Mouse (Mus musculus) ZHBTc4 (cell line): ENCODE results near the gene Foxo3.

Experiments used
- DNase-seq: peaks from one replicate; pipeline ENCODE4 v3.0.0-alpha.2; 2011; ENCODE audit warnings: low read depth, low spot score

Foxo3 gene

GRCm38 (mm10) chr10:42189037-42189436 is 87.5 kb downstream of the Foxo3 start:
- DNase-seq, result no peak

GRCm38 (mm10) chr10:42188091-42188490 is 88.5 kb downstream of the Foxo3 start:
- peak; percentile 42 for DNase-seq

GRCm38 (mm10) chr10:42186941-42187401 is 89.6 kb downstream of the Foxo3 start:
- no peak for DNase-seq

GRCm38 (mm10) chr10:42180333-42180732 is 96.2 kb downstream of the Foxo3 start:
- no peak for DNase-seq

GRCm38 (mm10) chr10:42178751-42179150 is 97.8 kb downstream of the Foxo3 start:
- peak; percentile 73 for DNase-seq

- DNase-seq, result no peak
Measured at GRCm38 (mm10) chr10:42177771-42178674, 98.5 kb downstream of the Foxo3 start.

GRCm38 (mm10) chr10:42174283-42174682 is 102.3 kb downstream of the Foxo3 start:
- no peak for DNase-seq

GRCm38 (mm10) chr10:42173839-42174238 is 102.7 kb downstream of the Foxo3 start:
- DNase-seq, result no peak

GRCm38 (mm10) chr10:42170889-42171347 is 105.6 kb downstream of the Foxo3 start:
- peak; percentile 57 for DNase-seq

GRCm38 (mm10) chr10:42170201-42170600 is 106.4 kb downstream of the Foxo3 start:
- DNase-seq, result peak; percentile 70

GRCm38 (mm10) chr10:42154727-42155126 is 121.8 kb downstream of the Foxo3 start:
- no peak for DNase-seq

- DNase-seq, result peak; percentile 64
Measured at GRCm38 (mm10) chr10:42152426-42153205, 123.9 kb downstream of the Foxo3 start.

- DNase-seq, result no peak
Measured at GRCm38 (mm10) chr10:42149767-42150166, 126.8 kb downstream of the Foxo3 start.

- DNase-seq, result no peak
Measured at GRCm38 (mm10) chr10:42148326-42148725, 128.2 kb downstream of the Foxo3 start.

- DNase-seq, result no peak
Measured at GRCm38 (mm10) chr10:42145221-42145620, 131.3 kb downstream of the Foxo3 start.

GRCm38 (mm10) chr10:42144788-42145187 is 131.8 kb downstream of the Foxo3 start:
- DNase-seq, result no peak

GRCm38 (mm10) chr10:42144176-42144575 is 132.4 kb downstream of the Foxo3 start:
- DNase-seq, result no peak

GRCm38 (mm10) chr10:42142791-42143190 is 133.8 kb downstream of the Foxo3 start:
- peak; percentile 64 for DNase-seq

- DNase-seq, result peak; percentile 46
Measured at GRCm38 (mm10) chr10:42142081-42142480, 134.5 kb downstream of the Foxo3 start.

- no peak for DNase-seq
Measured at GRCm38 (mm10) chr10:42139749-42140148, 136.8 kb downstream of the Foxo3 start.

- peak; percentile 55 for DNase-seq
Measured at GRCm38 (mm10) chr10:42134759-42135702, 141.5 kb downstream of the Foxo3 start.
